Mouse (Mus musculus) neural tube, embryonic 14.5 days (tissue): ENCODE measurements around the gene Ggct. TPM values are rescaled to one million over a fixed set of nuclear protein-coding genes. Genes with fewer than 3 reads are reported as not detected.

Experiments used
- ATAC-seq: fragments of 200-750 bp; cut with Nextera tagmentation; 2 replicates; pipeline ENCODE4 v1.8.0; 2017; ENCODE audit warnings: low read depth, mild to moderate bottlenecking, moderate TSS enrichment, moderate library complexity
- H3K27ac ChIP-seq: fragments of 300-500 bp; sonication (generic); 2 replicates; pipeline ENCODE4 v1.5.1; 2014; ENCODE audit warnings: low read depth, mild to moderate bottlenecking, control low read depth, low read length, moderate library complexity, mixed read lengths
- H3K27me3 ChIP-seq: fragments of 300-500 bp; sonication (generic); 2 replicates; pipeline ENCODE4 v1.6.1; 2014; ENCODE audit warnings: low read length; ENCODE audit not compliant: control insufficient read depth, insufficient read depth
- H3K36me3 ChIP-seq: fragments of 300-500 bp; sonication (generic); 2 replicates; pipeline ENCODE4 v1.6.1; 2014; ENCODE audit warnings: low read length, mixed read lengths; ENCODE audit not compliant: control insufficient read depth, insufficient read depth
- H3K4me1 ChIP-seq: fragments of 300-500 bp; sonication (generic); 2 replicates; pipeline ENCODE4 v1.6.1; 2014; ENCODE audit warnings: low read length; ENCODE audit not compliant: control insufficient read depth, insufficient read depth
- H3K4me2 ChIP-seq: fragments of 300-500 bp; sonication (generic); 2 replicates; pipeline ENCODE4 v1.6.1; 2014; ENCODE audit warnings: mild to moderate bottlenecking, low read depth, low read length, control low read depth
- H3K4me3 ChIP-seq: fragments of 300-500 bp; sonication (generic); 2 replicates; pipeline ENCODE4 v1.5.1; 2014; ENCODE audit warnings: low read depth, low read length, control low read depth, mixed read lengths
- H3K9ac ChIP-seq: fragments of 300-500 bp; sonication (generic); replicated peaks from 2 replicates; pipeline ENCODE4 v1.6.1; 2014; ENCODE audit warnings: low read depth, mild to moderate bottlenecking, control low read depth, low read length, mixed read lengths
- H3K9me3 ChIP-seq: fragments of 300-500 bp; sonication (generic); 2 replicates; pipeline ENCODE4 v1.6.1; 2016; ENCODE audit warnings: low read length; ENCODE audit not compliant: control insufficient read depth
- WGBS: fragments of 180-500 bp; shearing (Covaris S2); extraction: QIAGEN DNeasy Blood & Tissue Kit; methylation state at CpG from one replicate; pipeline ENCODE4 v1.1.7; 2014; 5-methylcytosine and 5-hydroxymethylcytosine counted together
- polyA plus RNA-seq: library from polyadenylated mRNA; unstranded; fragments of >200 nt; fragmentation: Nextera tagmentation; extraction: Ambion mirVana; gene quantifications from 2 replicates; pipeline ENCODE4 v1.2.1, GENCODE M21; 2014

Gene Ggct
- 19.0 and 19.8 TPM in 2 replicates for polyA plus RNA-seq

GRCm38 (mm10) chr6:54992734-54993260 is at the start of gene Ggct:
Ggct (minus strand) TSS chr6:54992950.
- no peaks in the 10 kb centered on the region for H3K9me3 ChIP-seq
- peak; percentile 100 for ATAC-seq
- H3K36me3 ChIP-seq = no peaks in the 10 kb centered on the region
- no peaks in the 10 kb centered on the region for H3K4me1 ChIP-seq
- under 1% methylated on average over 40 of the region's 41 CpGs for WGBS
- peak within 1 kb of the TSS; percentile 78 for H3K4me2 ChIP-seq
- no peaks in the 10 kb centered on the region for H3K27me3 ChIP-seq
- peak within 1 kb of the TSS; percentile 45 for H3K9ac ChIP-seq
- H3K27ac ChIP-seq = peak within 1 kb of the TSS; percentile 58; the same call in 1 of the 2 replicates
- peak within 1 kb of the TSS; percentile 52 for H3K4me3 ChIP-seq

GRCm38 (mm10) chr6:55040031-55040430 is 47.3 kb upstream of the Ggct start:
- Histone ChIP-seq H3K36me3 (no peaks in the 10 kb centered on the region), H3K9me3 (no peaks in the 10 kb centered on the region), H3K4me2 (no peak overlapping the region), H3K27ac (no peak overlapping the region), H3K4me1 (peaks cover 25% of the 10 kb centered on the region), H3K4me3 (no peak overlapping the region), H3K9ac (no peak overlapping the region), H3K27me3 (no peaks in the 10 kb centered on the region)
- ATAC-seq = no peak
- 72% methylated on average over 1 of the region's 1 CpGs for WGBS

GRCm38 (mm10) chr6:55039446-55039783 is 46.7 kb upstream of the Ggct start:
- no peak for ATAC-seq
- Histone ChIP-seq H3K9ac (no peak overlapping the region), H3K9me3 (no peaks in the 10 kb centered on the region), H3K4me1 (peaks cover 19% of the 10 kb centered on the region), H3K4me2 (peak overlapping the region; percentile 69), H3K4me3 (peak overlapping the region; percentile 77; the same call in 1 of the 2 replicates), H3K27me3 (no peaks in the 10 kb centered on the region), H3K27ac (no peak overlapping the region), H3K36me3 (no peaks in the 10 kb centered on the region)
- 77% methylated on average over 6 of the region's 6 CpGs for WGBS

GRCm38 (mm10) chr6:55038671-55039445 is 46.1 kb upstream of the Ggct start:
- Histone ChIP-seq H3K4me2 (peak overlapping the region; percentile 69), H3K4me3 (peak overlapping the region; percentile 77), H3K36me3 (no peaks in the 10 kb centered on the region), H3K4me1 (peaks cover 14% of the 10 kb centered on the region), H3K9ac (peak overlapping the region; percentile 92), H3K27ac (peak overlapping the region; percentile 90), H3K27me3 (no peaks in the 10 kb centered on the region), H3K9me3 (no peaks in the 10 kb centered on the region)
- no peak for ATAC-seq
- WGBS = 3% methylated on average over 12 of the region's 12 CpGs

GRCm38 (mm10) chr6:55037799-55038670 is 45.3 kb upstream of the Ggct start, which contains the start of gene Gars:
Gars (plus strand) TSS chr6:55038007.
- under 1% methylated on average over 87 of the region's 87 CpGs for WGBS
- peak within 1 kb of the TSS; percentile 90 for H3K27ac ChIP-seq
- no peaks in the 10 kb centered on the region for H3K27me3 ChIP-seq
- H3K4me1 ChIP-seq = peaks cover 14% of the 10 kb centered on the region
- peak; percentile 97 for ATAC-seq
- no peaks in the 10 kb centered on the region for H3K36me3 ChIP-seq
- peak within 1 kb of the TSS; percentile 92 for H3K9ac ChIP-seq
- H3K4me2 ChIP-seq = peak within 1 kb of the TSS; percentile 69
- H3K9me3 ChIP-seq = no peaks in the 10 kb centered on the region
- peak within 1 kb of the TSS; percentile 77 for H3K4me3 ChIP-seq

GRCm38 (mm10) chr6:55036731-55037130 is 44.0 kb upstream of the Ggct start:
- ATAC-seq = no peak
- 93% methylated on average over 4 of the region's 4 CpGs for WGBS
- Histone ChIP-seq H3K9ac (no peak overlapping the region), H3K4me1 (peaks cover 14% of the 10 kb centered on the region), H3K36me3 (no peaks in the 10 kb centered on the region), H3K4me3 (no peak overlapping the region), H3K27me3 (no peaks in the 10 kb centered on the region), H3K27ac (no peak overlapping the region), H3K9me3 (no peaks in the 10 kb centered on the region), H3K4me2 (no peak overlapping the region)

GRCm38 (mm10) chr6:55027642-55028041 is 34.9 kb upstream of the Ggct start:
- Histone ChIP-seq H3K9me3 (no peaks in the 10 kb centered on the region), H3K4me3 (no peak overlapping the region), H3K36me3 (no peaks in the 10 kb centered on the region), H3K9ac (no peak overlapping the region), H3K27ac (no peak overlapping the region), H3K27me3 (no peaks in the 10 kb centered on the region), H3K4me2 (no peak overlapping the region), H3K4me1 (no peaks in the 10 kb centered on the region)
- 75% methylated on average over 2 of the region's 2 CpGs for WGBS
- ATAC-seq = no peak

GRCm38 (mm10) chr6:55021806-55022205 is 29.1 kb upstream of the Ggct start:
- no peaks in the 10 kb centered on the region for H3K9me3 ChIP-seq
- H3K4me3 ChIP-seq = no peak overlapping the region
- H3K4me1 ChIP-seq = no peaks in the 10 kb centered on the region
- 83% methylated on average over 7 of the region's 7 CpGs for WGBS
- H3K4me2 ChIP-seq = no peak overlapping the region
- no peaks in the 10 kb centered on the region for H3K36me3 ChIP-seq
- no peak overlapping the region for H3K9ac ChIP-seq
- H3K27ac ChIP-seq = no peak overlapping the region
- H3K27me3 ChIP-seq = no peaks in the 10 kb centered on the region
- no peak for ATAC-seq
